Mouse (Mus musculus) urinary bladder, adult 2 months (tissue): ENCODE data around the gene Taar2. TPM values are rescaled to one million over a fixed set of nuclear protein-coding genes. Genes with fewer than 3 reads are reported as not detected.

Experiments
- DNase-seq: peaks from one replicate; pipeline ENCODE4 v3.0.0; 2022; ENCODE audit warnings: low spot score
- polyA plus RNA-seq: library from polyadenylated mRNA; depleted of rRNA; stranded (reverse); fragments of >200 nt; gene quantifications from 2 replicates; pipeline ENCODE4 v1.2.3, GENCODE M21; 2012; rRNA removed

The Taar2 gene
- polyA plus RNA-seq, 1 experiment = not detected

DNA sequence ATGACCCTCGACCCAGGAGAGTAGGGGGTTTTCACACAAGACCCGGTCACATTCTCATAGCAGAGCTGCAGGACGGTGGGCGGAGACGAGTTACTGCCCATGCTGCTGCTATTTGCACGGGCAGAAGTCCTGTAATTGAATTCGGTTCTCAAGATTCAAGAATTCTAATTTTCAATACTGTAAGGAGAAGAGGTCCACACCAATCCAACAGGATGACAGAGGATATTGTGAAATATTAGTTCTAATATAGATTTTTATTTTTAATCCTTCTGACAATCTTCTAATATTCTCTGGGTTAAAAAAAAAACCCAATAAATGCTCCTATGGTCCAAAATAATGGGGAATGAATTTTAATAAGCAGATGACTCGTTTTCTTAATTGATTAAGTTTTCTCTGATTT lies 47.2 kb downstream of the Taar2 start, which contains the start of gene Taar6:
TSS of gene Taar6 (minus strand) at position 101 of the 400 bp plus-strand sequence.
- DNase-seq = no peak

DNA sequence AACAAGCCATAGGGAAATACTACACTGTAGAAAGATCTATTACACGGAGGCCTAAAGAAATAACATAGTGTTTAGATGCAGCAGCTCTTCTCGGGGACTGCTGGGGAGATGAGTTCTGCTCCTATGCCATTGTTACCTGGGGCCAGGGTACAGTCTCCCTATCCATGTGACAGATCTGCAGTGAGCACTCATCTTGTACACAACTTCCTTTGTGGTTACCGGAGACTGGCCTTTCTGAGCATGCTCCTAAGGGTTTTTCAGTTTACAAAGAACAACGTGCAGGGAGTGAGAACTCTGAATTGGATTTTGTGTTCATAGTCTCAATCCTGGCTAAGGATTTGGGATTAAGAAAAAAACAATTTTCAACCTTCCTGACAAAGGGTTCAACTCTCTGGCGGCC lies 48.0 kb downstream of the Taar2 start:
- DNase-seq = no peak

Other genes with a start within 250 kb of the Taar2 start
- 4,107 and 4,241 TPM in 2 replicates for gene Rps12, start 151.3 kb upstream of the Taar2 start, polyA plus RNA-seq
- gene Slc18b1, start 141.6 kb upstream of the Taar2 start, polyA plus RNA-seq = 25.8 and 35.6 TPM in 2 replicates
- 0.44 and 0.94 TPM in 2 replicates for gene Vnn3, start 87.1 kb upstream of the Taar2 start, polyA plus RNA-seq
- 1.7 and 2.0 TPM in 2 replicates for gene Vnn1, start 43.9 kb upstream of the Taar2 start, polyA plus RNA-seq
- not detected in 2 replicates for gene Taar1, start 18.2 kb upstream of the Taar2 start, polyA plus RNA-seq
- gene Taar3, start 11.0 kb downstream of the Taar2 start, polyA plus RNA-seq = not detected in 2 replicates
- gene Taar4, start 21.9 kb downstream of the Taar2 start, polyA plus RNA-seq = not detected in 2 replicates
- not detected in 2 replicates for gene Taar5, start 32.1 kb downstream of the Taar2 start, polyA plus RNA-seq
- gene Taar6, start 47.1 kb downstream of the Taar2 start, polyA plus RNA-seq = not detected in 2 replicates
- not detected in 2 replicates for gene Taar7a, start 54.9 kb downstream of the Taar2 start, polyA plus RNA-seq
- gene Taar7b, start 61.4 kb downstream of the Taar2 start, polyA plus RNA-seq = not detected in 2 replicates
- gene Taar7d, start 88.7 kb downstream of the Taar2 start, polyA plus RNA-seq = not detected in 2 replicates
- not detected in 2 replicates for gene Taar7e, start 99.0 kb downstream of the Taar2 start, polyA plus RNA-seq
- not detected in 2 replicates for gene Taar7f, start 110.9 kb downstream of the Taar2 start, polyA plus RNA-seq
- not detected in 2 replicates for gene Taar8a, start 137.9 kb downstream of the Taar2 start, polyA plus RNA-seq
- gene Taar8b, start 153.7 kb downstream of the Taar2 start, polyA plus RNA-seq = not detected in 2 replicates
- not detected in 2 replicates for gene Taar8c, start 163.3 kb downstream of the Taar2 start, polyA plus RNA-seq
- not detected in 2 replicates for gene Taar9, start 171.0 kb downstream of the Taar2 start, polyA plus RNA-seq
- gene Stx7, start 210.7 kb downstream of the Taar2 start, polyA plus RNA-seq = 95.0 and 124 TPM in 2 replicates